Mouse (Mus musculus) myocyte (in vitro differentiated cells): ENCODE data around the gene Cdca8. TPM values are rescaled to one million over a fixed set of nuclear protein-coding genes. Genes with fewer than 3 reads are reported as not detected.

ENCODE experiments used
- H3K27me3 ChIP-seq: one replicate; pipeline ENCODE4 v1.6.1; 2011; ENCODE audit not compliant: control insufficient read depth, insufficient read depth, insufficient read length
- H3K36me3 ChIP-seq: one replicate; pipeline ENCODE4 v1.6.1; 2011; ENCODE audit not compliant: control insufficient read depth, insufficient read depth
- H3K4me2 ChIP-seq: one replicate; pipeline ENCODE4 v1.6.1; 2011; ENCODE audit warnings: low read depth, control low read depth
- H3K4me3 ChIP-seq: one replicate; pipeline ENCODE4 v1.5.1; 2011; ENCODE audit warnings: mild to moderate bottlenecking, control low read depth, moderate library complexity
- H3K79me2 ChIP-seq: one replicate; pipeline ENCODE4 v1.6.1; 2011; ENCODE audit not compliant: control insufficient read depth, insufficient read depth
- H3ac ChIP-seq: one replicate; pipeline ENCODE4 v1.6.1; 2011; ENCODE audit not compliant: control insufficient read depth, insufficient read length
- CEBPB ChIP-seq: IDR thresholded peaks from 2 replicates; pipeline ENCODE4 v1.6.1; 2011; ENCODE audit warnings: mild to moderate bottlenecking, moderate library complexity; ENCODE audit not compliant: poor library complexity, insufficient read depth, severe bottlenecking
- E2F4 ChIP-seq: IDR thresholded peaks from one replicate; pipeline ENCODE4 v1.6.1; 2011; ENCODE audit warnings: mild to moderate bottlenecking, control low read depth, moderate library complexity; ENCODE audit not compliant: insufficient read depth
- MAX ChIP-seq: IDR thresholded peaks from one replicate; pipeline ENCODE4 v1.6.1; 2011; ENCODE audit warnings: low read depth, mild to moderate bottlenecking, control low read depth
- MYOD1 ChIP-seq, 3 experiments: IDR thresholded peaks; one replicate each; pipeline ENCODE4 v1.6.1; 2011; ENCODE audit warnings: control low read depth in 2 of 3, low read depth in 2 of 3, mild to moderate bottlenecking in 2 of 3, moderate library complexity in 1 of 3; ENCODE audit not compliant: insufficient read length in 2 of 3, control insufficient read depth in 1 of 3
- MYOG ChIP-seq, 3 experiments: IDR thresholded peaks; one replicate each; pipeline ENCODE4 v1.6.1; 2011; ENCODE audit warnings: control low read depth in 2 of 3, low read depth in 2 of 3, mild to moderate bottlenecking in 2 of 3; ENCODE audit not compliant: insufficient read length in 2 of 3, control insufficient read depth in 1 of 3, insufficient read depth in 1 of 3
- POLR2A ChIP-seq: IDR thresholded peaks from one replicate; pipeline ENCODE4 v1.6.1; 2011; ENCODE audit warnings: low read depth, mild to moderate bottlenecking, control low read depth, moderate library complexity; ENCODE audit not compliant: insufficient read length
- POLR2AphosphoS2 ChIP-seq: IDR thresholded peaks from one replicate; pipeline ENCODE4 v1.6.1; 2011; ENCODE audit warnings: low read depth, control low read depth; ENCODE audit not compliant: insufficient read length
- REST ChIP-seq: IDR thresholded peaks from one replicate; pipeline ENCODE4 v1.6.1; 2011; ENCODE audit warnings: mild to moderate bottlenecking, control low read depth, moderate library complexity; ENCODE audit not compliant: insufficient read depth, insufficient read length
- SRF ChIP-seq: IDR thresholded peaks from one replicate; pipeline ENCODE4 v1.6.1; 2011; ENCODE audit warnings: low read depth; ENCODE audit not compliant: control insufficient read depth, insufficient read length
- TCF12 ChIP-seq: IDR thresholded peaks from one replicate; pipeline ENCODE4 v1.6.1; 2011; ENCODE audit warnings: mild to moderate bottlenecking, control low read depth; ENCODE audit not compliant: poor library complexity, insufficient read depth, severe bottlenecking
- TCF3 ChIP-seq: IDR thresholded peaks from one replicate; pipeline ENCODE4 v1.6.1; 2011; ENCODE audit warnings: low read depth, control low read depth; ENCODE audit not compliant: insufficient read length
- USF1 ChIP-seq: IDR thresholded peaks from one replicate; pipeline ENCODE4 v1.6.1; 2011; ENCODE audit warnings: low read depth, mild to moderate bottlenecking, control low read depth, moderate library complexity
- polyA plus RNA-seq: library from polyadenylated mRNA; unstranded; fragments of >200 nt; fragmentation: generic; extraction: Trizol; gene quantifications from one replicate; pipeline ENCODE4 v1.2.1, GENCODE M21; 2012; ENCODE audit warnings: missing spikeins

Gene Cdca8
- polyA plus RNA-seq, 1 experiment, result 45.9 TPM

DNA sequence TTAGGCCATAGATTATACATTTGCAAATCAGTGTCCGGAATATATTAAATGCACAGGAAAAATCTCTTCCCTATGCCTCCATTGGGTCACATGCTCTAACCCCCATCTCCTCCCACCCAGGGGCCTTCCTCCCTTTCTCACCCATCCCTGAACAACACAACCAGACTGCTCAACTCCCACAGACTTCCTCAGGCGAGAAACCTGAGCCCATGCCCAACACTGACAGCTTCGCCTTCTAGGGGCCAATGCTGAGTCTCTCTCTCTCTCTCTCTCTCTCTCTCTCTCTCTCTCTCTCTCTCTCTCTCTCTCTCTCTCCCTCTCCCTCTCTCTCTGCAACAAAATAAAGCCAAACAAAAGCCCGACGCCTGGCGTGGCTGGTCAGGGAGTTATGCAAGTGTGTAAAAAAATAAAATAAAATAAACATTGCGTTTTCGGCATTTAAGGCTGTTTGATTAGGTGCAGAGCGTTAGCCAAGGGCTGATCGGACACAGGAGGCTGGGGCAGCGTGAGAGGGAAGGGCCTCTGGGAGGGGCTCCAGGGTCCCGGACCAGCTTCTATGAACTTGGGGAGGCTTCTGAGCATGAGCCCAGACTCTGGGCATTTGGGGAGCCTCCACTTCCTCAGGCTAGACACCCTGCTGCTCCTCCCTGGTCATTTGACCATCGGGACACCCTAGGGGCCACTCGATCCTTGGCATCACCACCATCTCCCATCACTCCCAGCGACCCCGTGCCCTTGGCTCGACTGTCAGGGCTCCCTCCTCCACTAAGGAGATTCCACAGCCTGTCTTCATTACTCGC lies 46.0 kb upstream of the Cdca8 start:
- Histone ChIP-seq H3K79me2 (no peaks in the 10 kb centered on the region), H3K36me3 (no peaks in the 10 kb centered on the region), H3K27me3 (peaks cover 89% of the 10 kb centered on the region), H3K4me2 (no peak overlapping the region), H3K4me3 (no peak overlapping the region), H3ac (no peak overlapping the region)
- no peak for TF ChIP-seq SRF
- no peak for TF ChIP-seq USF1

DNA sequence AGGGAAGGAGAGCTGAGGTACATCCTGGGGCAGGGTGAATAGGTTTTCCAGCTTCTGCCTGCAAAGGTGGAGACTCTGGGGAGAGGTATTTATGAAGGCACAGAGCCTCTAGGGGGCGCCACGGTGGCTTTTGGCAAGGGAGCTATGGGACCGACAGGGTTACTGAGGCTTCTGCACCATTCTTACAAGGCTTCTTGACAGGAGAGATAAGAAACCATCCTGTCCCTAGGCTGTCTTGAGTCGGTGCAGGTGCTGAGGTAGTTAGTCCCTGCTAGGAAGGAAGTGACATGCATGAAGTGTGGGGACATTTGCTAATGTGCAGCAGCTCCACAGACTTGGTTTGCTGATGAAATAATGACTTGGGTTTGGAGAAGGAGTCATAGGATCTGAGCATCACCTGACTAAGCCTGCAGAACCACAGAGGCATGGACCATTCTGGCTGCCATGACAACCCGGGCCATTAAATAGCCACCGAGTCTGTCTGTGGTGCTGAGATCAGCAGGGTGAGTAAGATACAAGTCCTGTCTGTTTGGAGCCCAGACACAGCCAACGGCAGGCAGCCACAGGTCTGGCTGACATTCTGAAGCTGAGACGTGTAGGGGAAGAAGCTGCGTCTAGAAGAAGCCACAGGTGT lies 44.9 kb upstream of the Cdca8 start:
- no peaks in the 10 kb centered on the region for H3K79me2 ChIP-seq
- H3ac ChIP-seq, result no peak overlapping the region
- peaks cover 87% of the 10 kb centered on the region for H3K27me3 ChIP-seq
- TF ChIP-seq E2F4 (no peak), POLR2AphosphoS2 (no peak), REST (no peak), MAX (no peak), MYOD1 (IDR thresholded peaks at IDR 0.05; ENCODE audit: control insufficient read depth in 1 of 3, insufficient read length in 2 of 3, low read depth in 2 of 3) (no peak), USF1 (no peak), TCF12 (no peak), CEBPB (no peak), MYOG (IDR thresholded peaks at IDR 0.05; ENCODE audit: control insufficient read depth in 1 of 3, insufficient read depth in 1 of 3, insufficient read length in 2 of 3, low read depth in 2 of 3) (no peak), POLR2A (no peak), SRF (no peak), TCF3 (no peak)
- H3K4me2 ChIP-seq, result no peak overlapping the region
- H3K36me3 ChIP-seq, result no peaks in the 10 kb centered on the region
- H3K4me3 ChIP-seq, result no peak overlapping the region

DNA sequence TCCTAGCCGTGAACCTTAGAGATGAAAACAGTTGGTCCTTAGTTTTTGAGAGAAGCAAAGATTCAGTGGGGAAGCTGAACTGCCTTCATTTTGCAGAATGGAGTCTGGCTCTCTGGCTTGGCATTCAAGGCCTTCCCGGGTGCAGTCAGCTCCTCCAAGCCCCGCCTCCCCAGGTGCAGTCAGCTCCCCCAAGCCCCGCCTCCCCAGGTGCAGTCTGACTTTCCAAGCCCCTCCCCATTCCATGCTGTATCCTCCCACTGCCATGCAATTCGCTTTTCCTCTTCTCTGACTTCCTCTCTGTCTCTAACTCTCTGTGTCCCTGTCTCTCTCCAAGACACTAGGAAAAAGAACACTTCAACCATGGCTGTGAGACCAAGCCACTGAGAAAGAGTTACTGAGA lies 39.1 kb upstream of the Cdca8 start:
- TF ChIP-seq E2F4, result no peak
- no peak for TF ChIP-seq TCF12
- TF ChIP-seq POLR2AphosphoS2, result no peak
- no peak for TF ChIP-seq MYOD1 (IDR thresholded peaks at IDR 0.05; ENCODE audit: control insufficient read depth in 1 of 3, insufficient read length in 2 of 3, low read depth in 2 of 3)
- Histone ChIP-seq H3K4me2 (no peak overlapping the region), H3K79me2 (no peaks in the 10 kb centered on the region), H3K27me3 (peaks cover 69% of the 10 kb centered on the region), H3K36me3 (no peaks in the 10 kb centered on the region), H3K4me3 (no peak overlapping the region), H3ac (no peak overlapping the region)

DNA sequence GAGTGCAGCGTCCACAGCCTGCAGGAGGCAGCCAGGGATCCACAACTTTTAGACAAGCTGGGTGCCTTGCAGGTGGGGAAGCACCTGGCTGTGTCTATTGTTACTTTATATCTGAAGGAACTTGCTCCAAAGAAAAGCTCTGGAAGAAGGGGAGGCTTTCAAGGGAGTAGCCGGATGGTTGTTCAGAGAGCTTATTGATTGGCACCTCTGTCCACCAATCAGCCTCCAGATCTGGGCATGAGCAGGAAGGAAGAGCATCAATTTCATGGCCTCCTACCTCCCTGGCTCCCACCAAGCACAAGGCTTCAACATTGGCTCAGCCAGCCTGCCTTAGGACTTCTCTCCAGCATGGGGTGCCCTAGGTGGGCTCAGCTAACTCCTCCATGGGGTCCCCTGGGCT lies 34.2 kb upstream of the Cdca8 start:
- Histone ChIP-seq H3K4me2 (no peak overlapping the region), H3K36me3 (no peaks in the 10 kb centered on the region), H3K4me3 (no peak overlapping the region), H3K79me2 (no peaks in the 10 kb centered on the region), H3K27me3 (peaks cover 79% of the 10 kb centered on the region), H3ac (no peak overlapping the region)
- TF ChIP-seq TCF12 (no peak), MYOD1 (IDR thresholded peaks at IDR 0.05; ENCODE audit: control insufficient read depth in 1 of 3, insufficient read length in 2 of 3, low read depth in 2 of 3) (no peak), USF1 (no peak), POLR2A (no peak), MAX (no peak), REST (no peak), MYOG (IDR thresholded peaks at IDR 0.05; ENCODE audit: control insufficient read depth in 1 of 3, insufficient read depth in 1 of 3, insufficient read length in 2 of 3, low read depth in 2 of 3) (no peak), E2F4 (no peak)

DNA sequence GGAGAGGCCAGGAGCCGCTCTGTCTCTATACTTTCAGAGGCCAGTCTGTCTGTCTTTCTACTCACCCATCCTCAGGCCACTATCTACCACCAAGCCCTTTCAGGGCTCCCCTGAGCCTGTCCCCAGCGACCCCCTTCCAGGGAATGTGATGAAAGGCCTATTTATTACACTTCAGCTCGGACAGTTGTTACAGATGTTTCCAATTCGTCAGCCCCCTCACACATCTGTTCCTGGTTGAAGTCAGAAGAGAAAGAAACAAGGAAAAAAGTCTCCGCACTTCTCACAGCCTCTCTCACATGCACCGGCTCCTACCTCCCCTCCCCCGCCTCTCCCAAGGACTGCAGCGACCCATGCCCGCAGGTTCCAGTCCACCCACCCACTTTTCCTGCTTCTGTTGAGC lies 33.2 kb upstream of the Cdca8 start:
- H3K27me3 ChIP-seq, result peaks cover 80% of the 10 kb centered on the region
- TF ChIP-seq CEBPB (no peak), REST (no peak), POLR2AphosphoS2 (no peak), USF1 (no peak), MYOG (IDR thresholded peaks at IDR 0.05; ENCODE audit: control insufficient read depth in 1 of 3, insufficient read depth in 1 of 3, insufficient read length in 2 of 3, low read depth in 2 of 3) (no peak)

More for the DNA sequence above, 33.2 kb upstream of the Cdca8 start:
- H3K36me3 ChIP-seq, result no peaks in the 10 kb centered on the region
- H3K4me2 ChIP-seq, result no peak overlapping the region
- H3K79me2 ChIP-seq, result no peaks in the 10 kb centered on the region
- H3ac ChIP-seq, result no peak overlapping the region
- no peak overlapping the region for H3K4me3 ChIP-seq
